Mouse (Mus musculus) embryonic facial prominence, embryonic 15.5 days (tissue): ENCODE results near the gene Dupd1. TPM values are rescaled to one million over a fixed set of nuclear protein-coding genes. Genes with fewer than 3 reads are reported as not detected.
"Not testable (repeated sequence)": the region's sequence is repeated elsewhere in the genome, so short reads cannot be mapped to it uniquely, and the experiment has no call there.

Experiments
- ATAC-seq: fragments of 200-750 bp; cut with Nextera tagmentation; 2 replicates; pipeline ENCODE4 v1.8.0; 2017; ENCODE audit warnings: low read depth, moderate TSS enrichment; ENCODE audit not compliant: insufficient number of reproducible peaks, low FRiP score, low TSS enrichment
- H3K27ac ChIP-seq: fragments of 300-500 bp; sonication (generic); replicated peaks from 2 replicates; pipeline ENCODE4 v1.5.1; 2015; ENCODE audit warnings: mild to moderate bottlenecking, inconsistent platforms
- H3K27me3 ChIP-seq: fragments of 300-500 bp; sonication (generic); 2 replicates; pipeline ENCODE4 v1.6.1; 2015; ENCODE audit warnings: inconsistent platforms
- H3K36me3 ChIP-seq: fragments of 300-500 bp; sonication (generic); 2 replicates; pipeline ENCODE4 v1.6.1; 2015; ENCODE audit warnings: mild to moderate bottlenecking, inconsistent platforms
- H3K4me1 ChIP-seq: fragments of 300-500 bp; sonication (generic); 2 replicates; pipeline ENCODE4 v1.6.1; 2015; ENCODE audit warnings: inconsistent platforms
- H3K4me2 ChIP-seq: fragments of 300-500 bp; sonication (generic); replicated peaks from 2 replicates; pipeline ENCODE4 v1.6.1; 2015; ENCODE audit warnings: mild to moderate bottlenecking, inconsistent platforms
- H3K4me3 ChIP-seq: fragments of 300-500 bp; sonication (generic); replicated peaks from 2 replicates; pipeline ENCODE4 v1.5.1; 2015; ENCODE audit warnings: mild to moderate bottlenecking, inconsistent platforms
- H3K9ac ChIP-seq: fragments of 300-500 bp; sonication (generic); 2 replicates; pipeline ENCODE4 v1.6.1; 2015; ENCODE audit warnings: inconsistent platforms
- H3K9me3 ChIP-seq: fragments of 300-500 bp; sonication (generic); replicated peaks from 2 replicates; pipeline ENCODE4 v1.6.1; 2016; ENCODE audit warnings: inconsistent platforms
- WGBS: fragments of 180-500 bp; shearing (Covaris S2); methylation state at CpG from one replicate; pipeline ENCODE4 v1.1.7; 2015; 5-methylcytosine and 5-hydroxymethylcytosine counted together
- polyA plus RNA-seq: library from polyadenylated mRNA; unstranded; fragments of >200 nt; fragmentation: Nextera tagmentation; extraction: Ambion mirVana; gene quantifications from 2 replicates; pipeline ENCODE4 v1.2.1, GENCODE M21; 2015

Gene Dupd1
- polyA plus RNA-seq, 1 experiment from 2014 or later = not detected

DNA sequence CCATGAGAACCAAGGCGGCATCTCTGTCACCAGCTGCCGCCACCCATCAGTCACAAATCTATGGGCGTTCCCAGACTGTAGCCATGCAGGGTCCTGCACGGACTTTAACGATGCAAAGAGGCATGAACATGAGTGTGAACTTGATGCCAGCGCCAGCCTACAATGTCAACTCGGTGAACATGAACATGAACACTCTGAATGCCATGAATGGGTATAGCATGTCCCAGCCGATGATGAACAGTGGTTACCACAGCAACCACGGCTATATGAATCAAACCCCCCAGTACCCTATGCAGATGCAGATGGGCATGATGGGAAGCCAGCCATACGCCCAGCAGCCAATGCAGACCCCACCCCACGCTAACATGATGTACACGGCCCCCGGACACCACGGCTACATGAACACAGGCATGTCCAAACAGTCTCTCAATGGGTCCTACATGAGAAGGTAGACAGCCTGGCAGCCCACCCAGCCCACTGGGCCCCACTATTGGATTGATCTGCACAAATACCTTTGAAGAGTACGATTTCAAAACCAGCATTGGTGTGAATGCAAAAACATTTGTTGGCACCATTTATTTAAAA, 43.9 kb downstream of the Dupd1 start:
- WGBS = 89% methylated on average over 15 of the region's 15 CpGs
- H3K27ac ChIP-seq, H3K27me3 ChIP-seq, H3K4me2 ChIP-seq, H3K4me3 ChIP-seq, H3K9ac ChIP-seq, ATAC-seq, H3K9me3 ChIP-seq: not testable (repeated sequence)
- Histone ChIP-seq H3K36me3 (peaks cover 46% of the 10 kb centered on the region), H3K4me1 (peaks cover 27% of the 10 kb centered on the region)

DNA sequence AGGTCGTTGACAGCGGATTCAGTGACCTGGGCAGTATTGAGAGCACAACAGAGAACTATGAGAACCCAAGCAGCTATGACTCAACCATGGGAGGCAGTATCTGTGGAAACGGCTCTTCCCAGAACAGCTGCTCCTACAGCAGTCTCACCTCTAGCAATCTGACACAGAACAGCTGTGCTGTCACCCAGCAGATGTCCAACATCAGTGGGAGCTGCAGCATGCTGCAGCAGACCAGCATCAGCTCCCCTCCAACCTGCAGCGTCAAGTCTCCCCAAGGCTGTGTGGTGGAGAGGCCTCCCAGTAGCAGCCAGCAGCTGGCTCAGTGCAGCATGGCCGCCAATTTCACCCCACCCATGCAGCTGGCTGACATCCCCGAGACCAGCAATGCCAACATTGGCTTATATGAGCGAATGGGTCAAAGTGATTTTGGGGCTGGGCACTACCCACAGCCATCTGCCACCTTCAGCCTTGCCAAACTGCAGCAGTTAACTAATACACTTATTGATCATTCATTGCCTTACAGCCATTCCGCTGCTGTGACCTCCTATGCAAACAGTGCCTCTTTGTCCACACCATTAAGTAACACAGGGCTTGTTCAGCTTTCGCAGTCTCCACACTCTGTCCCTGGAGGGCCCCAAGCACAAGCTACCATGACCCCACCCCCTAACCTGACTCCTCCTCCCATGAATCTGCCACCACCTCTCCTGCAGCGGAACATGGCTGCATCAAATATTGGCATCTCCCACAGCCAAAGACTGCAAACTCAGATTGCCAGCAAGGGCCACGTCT, 44.5 kb downstream of the Dupd1 start:
- Histone ChIP-seq H3K27ac (no peak overlapping the region), H3K36me3 (peaks cover 53% of the 10 kb centered on the region), H3K9me3 (no peaks in the 10 kb centered on the region), H3K9ac (no peak overlapping the region), H3K4me2 (no peak overlapping the region), H3K27me3 (no peaks in the 10 kb centered on the region), H3K4me3 (no peak overlapping the region), H3K4me1 (peaks cover 21% of the 10 kb centered on the region)
- peak; percentile 47; the same call in 1 of the 2 replicates for ATAC-seq
- 71% methylated on average over 11 of the region's 11 CpGs for WGBS

DNA sequence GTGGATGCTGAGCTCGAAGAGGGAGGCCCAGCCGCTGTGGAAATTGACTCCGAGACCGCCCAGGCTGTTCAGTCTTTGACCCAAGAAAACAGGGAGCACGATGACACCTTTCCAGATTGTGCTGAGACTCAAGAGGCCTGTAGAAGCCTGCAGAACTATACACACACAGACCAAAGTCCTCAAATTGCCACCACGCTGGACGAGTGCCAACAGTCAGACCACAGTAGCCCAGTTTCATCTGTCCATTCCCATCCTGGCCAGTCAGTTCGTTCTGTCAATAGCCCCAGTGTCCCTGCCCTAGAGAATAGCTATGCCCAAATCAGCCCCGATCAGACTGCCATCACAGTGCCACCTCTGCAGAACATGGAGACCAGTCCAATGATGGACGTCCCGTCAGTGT, 45.2 kb downstream of the Dupd1 start:
- H3K27ac ChIP-seq = no peak overlapping the region
- ATAC-seq = no peak
- no peak overlapping the region for H3K9ac ChIP-seq
- H3K9me3 ChIP-seq = no peaks in the 10 kb centered on the region
- H3K36me3 ChIP-seq = peaks cover 59% of the 10 kb centered on the region
- WGBS = 85% methylated on average over 11 of the region's 11 CpGs
- H3K4me2 ChIP-seq = no peak overlapping the region
- peaks cover 16% of the 10 kb centered on the region for H3K4me1 ChIP-seq
- H3K27me3 ChIP-seq = no peaks in the 10 kb centered on the region
- H3K4me3 ChIP-seq = no peak overlapping the region

DNA sequence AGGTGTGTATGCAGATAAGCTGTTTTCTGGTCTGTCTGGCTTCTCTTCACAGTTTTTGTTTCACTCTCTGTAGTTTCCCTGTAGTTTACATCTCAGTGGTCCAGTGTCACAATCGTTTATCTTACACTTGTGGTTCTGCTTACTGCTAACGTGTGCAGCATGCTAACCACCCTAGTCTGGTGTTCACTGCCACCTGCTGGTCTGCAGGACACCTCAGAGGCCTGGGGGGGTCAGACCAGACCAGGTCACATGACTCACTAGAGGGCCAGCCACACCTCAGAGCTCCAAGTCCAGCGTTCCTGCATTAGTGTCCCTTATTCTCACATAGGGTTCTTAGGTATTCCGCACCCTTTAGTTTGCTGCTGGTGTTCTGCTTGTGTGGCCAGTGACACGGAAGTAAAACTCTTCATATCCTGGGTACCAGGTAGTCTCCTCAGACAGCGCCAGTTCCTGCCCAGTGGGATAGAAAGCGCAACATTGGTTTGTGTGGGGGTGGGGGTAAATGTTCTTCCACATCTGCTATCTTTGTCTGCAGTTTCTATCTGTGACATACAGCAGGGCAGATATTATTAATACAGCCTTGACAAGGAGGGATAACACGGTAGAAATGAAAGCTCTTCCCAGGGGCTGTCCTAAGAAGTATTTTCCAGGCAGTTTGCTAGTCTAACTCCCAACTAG, 51.8 kb downstream of the Dupd1 start:
- Histone ChIP-seq H3K4me3 (no peak overlapping the region), H3K4me2 (no peak overlapping the region), H3K27me3 (no peaks in the 10 kb centered on the region), H3K4me1 (peaks cover 16% of the 10 kb centered on the region; the same call in 1 of the 2 replicates), H3K27ac (no peak overlapping the region), H3K9ac (no peak overlapping the region), H3K36me3 (peaks cover 73% of the 10 kb centered on the region), H3K9me3 (no peaks in the 10 kb centered on the region)
- ATAC-seq = no peak
- WGBS = 80% methylated on average over 8 of the region's 8 CpGs

- peak overlapping the region; percentile 23; the same call in 1 of the 2 replicates for H3K27ac ChIP-seq
- H3K4me2 ChIP-seq = no peak overlapping the region
- no peak overlapping the region for H3K9ac ChIP-seq
- no peaks in the 10 kb centered on the region for H3K9me3 ChIP-seq
- no peak overlapping the region for H3K4me3 ChIP-seq
- peak; percentile 82; the same call in 1 of the 2 replicates for ATAC-seq
- peaks cover 48% of the 10 kb centered on the region for H3K36me3 ChIP-seq
- WGBS = 22% methylated on average over 5 of the region's 5 CpGs
- no peaks in the 10 kb centered on the region for H3K27me3 ChIP-seq
- H3K4me1 ChIP-seq = peaks cover 16% of the 10 kb centered on the region; the same call in 1 of the 2 replicates
Observed at GRCm38 (mm10) chr14:21659652-21660051, 54.7 kb downstream of the Dupd1 start.

- Histone ChIP-seq H3K4me3 (no peak overlapping the region), H3K9me3 (no peaks in the 10 kb centered on the region), H3K4me2 (no peak overlapping the region), H3K27ac (peak overlapping the region; percentile 23; the same call in 1 of the 2 replicates), H3K4me1 (peaks cover 16% of the 10 kb centered on the region; the same call in 1 of the 2 replicates), H3K9ac (no peak overlapping the region), H3K36me3 (peaks cover 43% of the 10 kb centered on the region), H3K27me3 (no peaks in the 10 kb centered on the region)
- WGBS = 64% methylated on average over 13 of the region's 13 CpGs
- peak; percentile 71 for ATAC-seq
Observed at GRCm38 (mm10) chr14:21659155-21659554, 55.2 kb downstream of the Dupd1 start.

- H3K9ac ChIP-seq = no peak overlapping the region
- peaks cover 13% of the 10 kb centered on the region; the same call in 1 of the 2 replicates for H3K4me1 ChIP-seq
- no peak overlapping the region for H3K4me2 ChIP-seq
- H3K9me3 ChIP-seq = no peaks in the 10 kb centered on the region
- H3K27me3 ChIP-seq = no peaks in the 10 kb centered on the region
- H3K36me3 ChIP-seq = peaks cover 11% of the 10 kb centered on the region
- no peak overlapping the region for H3K27ac ChIP-seq
- H3K4me3 ChIP-seq = no peak overlapping the region
- 49% methylated on average over 2 of the region's 2 CpGs for WGBS
- no peak for ATAC-seq
Observed at GRCm38 (mm10) chr14:21653813-21654212, 60.6 kb downstream of the Dupd1 start.

GRCm38 (mm10) chr14:21640806-21641435, 73.5 kb downstream of the Dupd1 start:
- no peak overlapping the region for H3K4me2 ChIP-seq
- H3K27ac ChIP-seq = no peak overlapping the region
- H3K4me1 ChIP-seq = 0 out of 2 replicates have a peak, but pooled peaks cover 7% of the 10 kb centered on the region
- H3K9ac ChIP-seq = no peak overlapping the region
- peaks cover 65% of the 10 kb centered on the region for H3K36me3 ChIP-seq
- H3K4me3 ChIP-seq = no peak overlapping the region
- 71% methylated on average over 4 of the region's 4 CpGs for WGBS
- no peak for ATAC-seq
- no peaks in the 10 kb centered on the region for H3K9me3 ChIP-seq
- H3K27me3 ChIP-seq = no peaks in the 10 kb centered on the region

- no peaks in the 10 kb centered on the region for H3K27me3 ChIP-seq
- no peak overlapping the region for H3K9ac ChIP-seq
- H3K36me3 ChIP-seq = peaks cover 47% of the 10 kb centered on the region
- H3K4me3 ChIP-seq = no peak overlapping the region
- no peak overlapping the region for H3K27ac ChIP-seq
- H3K4me1 ChIP-seq = peaks cover 18% of the 10 kb centered on the region; the same call in 1 of the 2 replicates
- no peaks in the 10 kb centered on the region for H3K9me3 ChIP-seq
- H3K4me2 ChIP-seq = no peak overlapping the region
- no peak for ATAC-seq
- 70% methylated on average over 6 of the region's 6 CpGs for WGBS
Observed at GRCm38 (mm10) chr14:21636548-21636947, 77.8 kb downstream of the Dupd1 start.

- H3K27ac ChIP-seq = 0 out of 2 replicates have a peak overlapping the region, but pooled peaks have one; percentile 34
- peak; percentile 57; the same call in 1 of the 2 replicates for ATAC-seq
- no peaks in the 10 kb centered on the region for H3K9me3 ChIP-seq
- peaks cover 48% of the 10 kb centered on the region for H3K36me3 ChIP-seq
- no peak overlapping the region for H3K9ac ChIP-seq
- 60% methylated on average over 5 of the region's 5 CpGs for WGBS
- no peaks in the 10 kb centered on the region for H3K27me3 ChIP-seq
- H3K4me3 ChIP-seq = no peak overlapping the region
- H3K4me1 ChIP-seq = peaks cover 21% of the 10 kb centered on the region; the same call in 1 of the 2 replicates
- H3K4me2 ChIP-seq = no peak overlapping the region
Observed at GRCm38 (mm10) chr14:21631665-21632200, 82.6 kb downstream of the Dupd1 start.
